Mouse (Mus musculus) megakaryocyte, embryonic 14.5 days (primary cell): Measurements from ENCODE around the gene Ptprz1. TPM values are rescaled to one million over a fixed set of nuclear protein-coding genes. Genes with fewer than 3 reads are reported as not detected.
"Not testable (repeated sequence)": the region's sequence is repeated elsewhere in the genome, so short reads cannot be mapped to it uniquely, and the experiment has no call there.

Experiments used
- H3K27me3 ChIP-seq: replicated peaks from 2 replicates; pipeline ENCODE3; 2012; ENCODE audit warnings: inconsistent platforms
- H3K36me3 ChIP-seq: replicated peaks from 2 replicates; pipeline ENCODE3; 2012; ENCODE audit warnings: low read length, inconsistent platforms, mixed read lengths
- H3K4me1 ChIP-seq: 2 replicates; pipeline ENCODE4 v1.6.1; 2012; ENCODE audit warnings: inconsistent platforms
- H3K4me3 ChIP-seq: replicated peaks from 2 replicates; pipeline ENCODE3; 2012; ENCODE audit warnings: moderate library complexity, mild to moderate bottlenecking, inconsistent platforms
- H3K9me3 ChIP-seq: 2 replicates; pipeline ENCODE4 v1.6.1; 2012; ENCODE audit warnings: inconsistent platforms
- FLI1 ChIP-seq: IDR thresholded peaks from 2 replicates; pipeline ENCODE4 v1.6.1; 2012; ENCODE audit warnings: low read length, inconsistent platforms, mixed read lengths
- GATA1 ChIP-seq: IDR thresholded peaks from 3 replicates; pipeline ENCODE4 v1.6.1; 2012; ENCODE audit warnings: mixed read lengths, low read length, inconsistent platforms, borderline replicate concordance
- polyA plus RNA-seq: library from polyadenylated mRNA; stranded (reverse); fragments of >175 nt; gene quantifications from 2 replicates; pipeline ENCODE4 v1.2.3, GENCODE M21; 2012; ENCODE audit warnings: low replicate concordance; ENCODE audit not compliant: insufficient read depth

The Ptprz1 gene
- polyA plus RNA-seq, 1 experiment: 0.07 TPM

- H3K27me3 ChIP-seq: no peaks in the 10 kb centered on the region
- no peak for TF ChIP-seq GATA1
- TF ChIP-seq FLI1: no peak
- no peaks in the 10 kb centered on the region for H3K4me1 ChIP-seq
- H3K4me3 ChIP-seq: no peak overlapping the region
- H3K36me3 ChIP-seq: no peaks in the 10 kb centered on the region
- H3K9me3 ChIP-seq: peaks cover 11% of the 10 kb centered on the region
Measured at GRCm38 (mm10) chr6:22984520-22985154, 109.3 kb downstream of the Ptprz1 start.

GRCm38 (mm10) chr6:23003152-23003551, 127.8 kb downstream of the Ptprz1 start:
- Histone ChIP-seq H3K36me3 (no peaks in the 10 kb centered on the region), H3K4me1 (no peaks in the 10 kb centered on the region), H3K27me3 (no peaks in the 10 kb centered on the region), H3K4me3 (no peak overlapping the region), H3K9me3 (peaks cover 17% of the 10 kb centered on the region)
- no peak for TF ChIP-seq GATA1
- TF ChIP-seq FLI1: no peak

GRCm38 (mm10) chr6:23014988-23015613, 139.8 kb downstream of the Ptprz1 start:
- no peak overlapping the region for H3K4me3 ChIP-seq
- no peaks in the 10 kb centered on the region for H3K27me3 ChIP-seq
- H3K4me1 ChIP-seq: no peaks in the 10 kb centered on the region
- no peaks in the 10 kb centered on the region for H3K36me3 ChIP-seq
- no peak for TF ChIP-seq FLI1
- no peak for TF ChIP-seq GATA1
- H3K9me3 ChIP-seq: no peaks in the 10 kb centered on the region

GRCm38 (mm10) chr6:23028251-23028650, 152.9 kb downstream of the Ptprz1 start:
- TF ChIP-seq GATA1: no peak

GRCm38 (mm10) chr6:23048836-23049235, 173.5 kb downstream of the Ptprz1 start:
- H3K4me3 ChIP-seq: no peak overlapping the region
- TF ChIP-seq FLI1 (no peak), GATA1 (no peak)
- H3K4me1 ChIP-seq: no peaks in the 10 kb centered on the region
- no peaks in the 10 kb centered on the region for H3K36me3 ChIP-seq
- no peaks in the 10 kb centered on the region for H3K27me3 ChIP-seq
- H3K9me3 ChIP-seq: 0 out of 2 replicates have a peak, but pooled peaks cover 5% of the 10 kb centered on the region

More at GRCm38 (mm10) chr6:23028251-23028650, 152.9 kb downstream of the Ptprz1 start:
- Histone ChIP-seq H3K27me3 (no peaks in the 10 kb centered on the region), H3K36me3 (no peaks in the 10 kb centered on the region), H3K9me3 (no peaks in the 10 kb centered on the region; the same call in 1 of the 2 replicates), H3K4me3 (no peak overlapping the region), H3K4me1 (no peaks in the 10 kb centered on the region)

GRCm38 (mm10) chr6:23055734-23056133, 180.4 kb downstream of the Ptprz1 start:
- Histone ChIP-seq H3K36me3 (no peaks in the 10 kb centered on the region), H3K4me1 (no peaks in the 10 kb centered on the region), H3K27me3 (no peaks in the 10 kb centered on the region), H3K9me3 (peaks cover 9% of the 10 kb centered on the region), H3K4me3 (peak overlapping the region; percentile 44)
- no peak for TF ChIP-seq GATA1
- TF ChIP-seq FLI1: no peak

GRCm38 (mm10) chr6:23076060-23076459, 200.8 kb downstream of the Ptprz1 start:
- no peaks in the 10 kb centered on the region for H3K36me3 ChIP-seq
- no peak for TF ChIP-seq GATA1
- no peak for TF ChIP-seq FLI1
- H3K4me3 ChIP-seq: no peak overlapping the region
- peaks cover 12% of the 10 kb centered on the region; the same call in 1 of the 2 replicates for H3K9me3 ChIP-seq
- H3K4me1 ChIP-seq: no peaks in the 10 kb centered on the region
- no peaks in the 10 kb centered on the region for H3K27me3 ChIP-seq

GRCm38 (mm10) chr6:23078273-23078672, 203.0 kb downstream of the Ptprz1 start:
- Histone ChIP-seq H3K4me3 (no peak overlapping the region), H3K36me3 (no peaks in the 10 kb centered on the region), H3K4me1 (no peaks in the 10 kb centered on the region), H3K27me3 (no peaks in the 10 kb centered on the region), H3K9me3 (peaks cover 10% of the 10 kb centered on the region; the same call in 1 of the 2 replicates)
- TF ChIP-seq FLI1: no peak
- no peak for TF ChIP-seq GATA1

- no peaks in the 10 kb centered on the region for H3K27me3 ChIP-seq
- H3K4me3 ChIP-seq: no peak overlapping the region
- no peaks in the 10 kb centered on the region for H3K4me1 ChIP-seq
- TF ChIP-seq GATA1: no peak
- no peak for TF ChIP-seq FLI1
- H3K9me3 ChIP-seq: peaks cover 10% of the 10 kb centered on the region; the same call in 1 of the 2 replicates
- no peaks in the 10 kb centered on the region for H3K36me3 ChIP-seq
Measured at GRCm38 (mm10) chr6:23079991-23080680, 204.8 kb downstream of the Ptprz1 start.

GRCm38 (mm10) chr6:23084587-23085421, 209.5 kb downstream of the Ptprz1 start:
- H3K4me3 ChIP-seq: no peak overlapping the region
- TF ChIP-seq FLI1 (no peak), GATA1 (no peak)
- no peaks in the 10 kb centered on the region for H3K36me3 ChIP-seq
- no peaks in the 10 kb centered on the region for H3K4me1 ChIP-seq
- peaks cover 8% of the 10 kb centered on the region; the same call in 1 of the 2 replicates for H3K9me3 ChIP-seq
- no peaks in the 10 kb centered on the region for H3K27me3 ChIP-seq

GRCm38 (mm10) chr6:23089292-23089691, 214.0 kb downstream of the Ptprz1 start:
- not testable (repeated sequence) for H3K27me3 ChIP-seq, H3K9me3 ChIP-seq, H3K4me1 ChIP-seq, H3K36me3 ChIP-seq, H3K4me3 ChIP-seq

- not testable (repeated sequence) for H3K27me3 ChIP-seq, H3K4me1 ChIP-seq
Measured at GRCm38 (mm10) chr6:23090346-23091055, 215.2 kb downstream of the Ptprz1 start.

More at GRCm38 (mm10) chr6:23090346-23091055, 215.2 kb downstream of the Ptprz1 start:
- not testable (repeated sequence) for H3K4me3 ChIP-seq, H3K9me3 ChIP-seq, H3K36me3 ChIP-seq
